Mouse (Mus musculus): Measurements from ENCODE around the gene B230307C23Rik.
"Not testable (repeated sequence)": the region's sequence is repeated elsewhere in the genome, so short reads cannot be mapped to it uniquely, and the experiment has no call there.

Gene B230307C23Rik

GRCm38 (mm10) chr16:97996616-97997382, at the start of gene B230307C23Rik:
B230307C23Rik (plus strand) TSS chr16:97997315.
- DNase-seq (ENCODE audit: low read depth, low spot score) = peak; percentile 67

DNA sequence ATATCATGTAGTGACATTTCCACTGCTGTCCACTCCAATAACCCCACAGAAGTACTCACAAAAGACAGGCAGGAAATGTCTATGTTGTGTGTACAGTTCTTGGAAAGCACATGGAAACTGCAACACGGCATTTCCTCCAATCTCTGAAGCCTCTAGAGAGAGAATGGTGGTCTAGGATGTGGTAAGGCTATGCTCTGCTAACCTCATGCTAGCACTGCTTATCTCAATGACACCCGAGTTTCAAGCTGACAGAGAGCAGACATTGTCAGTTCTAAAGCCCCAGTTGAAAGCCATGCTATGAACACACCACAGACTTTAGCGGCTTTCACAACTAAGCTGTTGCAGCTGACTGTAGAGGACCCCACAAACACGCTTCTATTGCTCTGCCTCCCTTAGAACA, 48.3 kb upstream of the B230307C23Rik start:
- no peak for DNase-seq (ENCODE audit: low read depth, low spot score)

DNA sequence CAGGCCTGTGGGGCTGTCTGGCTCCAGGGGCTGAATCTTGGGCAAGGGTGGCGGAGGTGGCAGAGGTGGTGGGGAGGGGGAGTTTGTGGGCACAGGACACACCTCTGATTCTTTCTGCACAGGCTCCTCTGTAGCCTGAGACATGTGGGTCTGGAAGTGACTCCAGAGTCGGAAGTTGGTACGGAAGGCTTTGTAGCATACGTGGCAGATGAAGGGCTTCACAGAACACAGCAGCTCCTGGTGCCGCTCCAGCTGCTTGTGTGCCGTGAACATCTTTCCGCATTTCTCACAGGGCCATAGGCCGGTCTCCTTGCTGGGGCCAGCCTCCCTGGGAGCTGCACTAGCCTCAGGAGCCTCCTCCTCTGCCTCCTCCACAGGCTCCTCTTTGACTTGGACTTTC, 47.1 kb upstream of the B230307C23Rik start:
- DNase-seq (ENCODE audit: low read depth, low spot score) = no peak

- no peak for DNase-seq (ENCODE audit: low read depth, low spot score)
Measured at GRCm38 (mm10) chr16:97952371-97952770, 44.7 kb upstream of the B230307C23Rik start.

DNA sequence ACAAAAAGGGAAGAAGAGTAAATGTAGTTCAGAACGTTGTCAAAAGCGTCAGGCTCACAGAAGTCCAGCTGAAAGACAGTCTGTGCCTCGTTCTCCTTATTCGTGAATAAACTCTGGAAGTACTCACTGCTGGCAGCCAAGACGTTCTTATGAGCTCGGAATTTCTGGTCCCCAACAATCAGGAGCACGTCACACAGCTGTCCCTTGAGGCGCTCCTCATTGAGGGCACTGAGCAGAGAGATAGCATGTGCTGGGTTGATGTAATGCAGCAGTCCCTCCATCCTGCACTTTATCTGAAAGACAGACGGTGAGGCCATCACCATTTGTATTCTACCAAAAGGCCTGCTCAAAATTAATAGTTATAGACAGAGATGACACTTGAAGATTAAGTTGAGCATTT, 44.3 kb upstream of the B230307C23Rik start:
- DNase-seq (ENCODE audit: low read depth, low spot score) = no peak

DNA sequence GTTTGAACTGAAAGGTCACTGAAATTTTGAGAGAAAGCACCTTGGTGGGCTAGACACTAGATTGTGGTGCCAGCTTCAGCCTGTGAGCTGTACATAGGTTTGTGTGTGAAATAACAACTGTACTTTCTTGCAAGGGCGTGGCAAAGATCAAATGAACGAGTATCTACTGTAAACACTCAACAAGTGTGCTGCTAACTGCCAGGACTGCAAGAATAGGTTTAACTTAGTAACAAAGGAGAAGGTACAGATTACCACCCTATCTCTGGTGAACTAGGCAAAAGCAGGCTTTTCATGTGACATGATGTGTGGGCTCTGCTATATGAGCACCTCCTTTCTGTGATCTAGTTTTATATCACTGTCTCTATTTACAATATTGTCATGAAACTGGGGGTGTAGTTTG, 43.8 kb upstream of the B230307C23Rik start:
- no peak for DNase-seq (ENCODE audit: low read depth, low spot score)

- no peak for DNase-seq (ENCODE audit: low read depth, low spot score)
Measured at GRCm38 (mm10) chr16:97956011-97956410, 41.1 kb upstream of the B230307C23Rik start.

- no peak for DNase-seq (ENCODE audit: low read depth, low spot score)
Measured at GRCm38 (mm10) chr16:97957626-97958025, 39.5 kb upstream of the B230307C23Rik start.

- no peak for DNase-seq (ENCODE audit: low read depth, low spot score)
Measured at GRCm38 (mm10) chr16:97958401-97958973, 38.6 kb upstream of the B230307C23Rik start.

GRCm38 (mm10) chr16:97960348-97960747, 36.8 kb upstream of the B230307C23Rik start:
- DNase-seq (ENCODE audit: low read depth, low spot score) = no peak

DNA sequence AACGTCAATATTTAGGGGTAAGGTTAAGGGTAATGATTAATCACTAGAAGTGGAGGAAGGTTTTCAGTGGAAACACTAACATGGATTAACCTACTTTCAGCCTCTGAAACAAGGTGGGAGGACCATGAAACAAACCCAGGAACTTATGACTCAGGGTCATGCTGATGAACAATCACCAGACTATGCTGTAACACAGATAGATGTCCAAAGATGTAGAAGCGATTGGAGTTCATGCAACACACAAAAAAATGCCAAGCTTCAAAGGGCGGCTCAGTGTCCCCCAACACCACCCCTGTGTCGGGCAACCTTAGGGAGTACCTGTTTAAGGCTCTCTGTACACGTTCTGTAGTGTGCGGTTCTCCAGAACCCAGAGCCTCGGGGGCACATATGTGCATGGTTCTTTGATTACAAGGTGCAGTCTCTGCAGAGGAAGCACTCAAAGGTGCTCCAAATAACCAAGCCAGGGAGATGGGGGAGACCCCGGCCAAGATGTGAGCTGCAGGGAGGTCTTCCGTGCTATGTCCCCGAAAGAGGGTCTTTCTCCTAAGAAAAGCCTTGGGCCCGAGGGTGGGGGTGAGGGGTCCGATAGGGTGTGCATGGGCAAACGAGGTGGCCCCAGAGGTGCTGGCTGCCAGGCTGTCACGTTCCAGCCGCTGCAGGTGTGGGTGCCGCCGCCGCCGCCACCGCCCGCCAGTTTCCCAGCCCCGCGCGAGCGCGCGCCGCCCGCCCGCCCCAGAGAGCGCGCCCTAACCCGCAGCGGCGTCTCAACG, 35.5 kb upstream of the B230307C23Rik start:
- DNase-seq (ENCODE audit: low read depth, low spot score) = no peak

GRCm38 (mm10) chr16:97962151-97962948, 34.8 kb upstream of the B230307C23Rik start, which contains the start of the genes C2cd2 and Zbtb21:
C2cd2 (minus strand) TSS chr16:97962598.
Zbtb21 (minus strand) TSS chr16:97962622.
- peak; percentile 95 for DNase-seq (ENCODE audit: low read depth, low spot score)

DNA sequence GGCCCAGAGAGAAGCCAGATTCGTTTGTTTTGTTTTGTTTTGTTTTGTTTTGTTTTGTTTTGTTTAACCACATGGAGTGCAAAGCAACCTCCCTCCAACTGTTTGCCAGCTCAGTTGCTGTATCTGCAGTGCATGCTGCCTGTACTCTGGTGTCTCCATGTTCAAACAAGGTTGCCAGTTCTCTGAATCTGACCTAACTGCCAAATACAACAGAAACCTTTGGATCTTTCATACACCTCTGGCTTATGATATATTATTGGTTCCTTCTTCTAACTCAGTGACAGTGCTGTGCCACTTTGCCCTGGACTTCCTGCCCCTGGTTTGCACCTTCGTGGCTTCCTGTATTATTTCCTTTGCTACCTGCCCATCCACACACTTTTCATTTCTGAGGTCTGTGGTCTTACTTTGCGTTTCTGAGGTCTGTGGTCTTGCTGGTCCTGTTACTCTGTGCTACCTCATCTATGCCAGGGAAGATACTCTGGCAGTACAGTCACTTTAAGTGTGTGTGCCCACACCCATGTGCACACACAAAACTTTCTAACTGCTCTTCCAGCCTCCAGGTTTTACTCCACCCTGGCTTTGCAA, 33.1 kb upstream of the B230307C23Rik start:
- no peak for DNase-seq (ENCODE audit: low read depth, low spot score)

DNA sequence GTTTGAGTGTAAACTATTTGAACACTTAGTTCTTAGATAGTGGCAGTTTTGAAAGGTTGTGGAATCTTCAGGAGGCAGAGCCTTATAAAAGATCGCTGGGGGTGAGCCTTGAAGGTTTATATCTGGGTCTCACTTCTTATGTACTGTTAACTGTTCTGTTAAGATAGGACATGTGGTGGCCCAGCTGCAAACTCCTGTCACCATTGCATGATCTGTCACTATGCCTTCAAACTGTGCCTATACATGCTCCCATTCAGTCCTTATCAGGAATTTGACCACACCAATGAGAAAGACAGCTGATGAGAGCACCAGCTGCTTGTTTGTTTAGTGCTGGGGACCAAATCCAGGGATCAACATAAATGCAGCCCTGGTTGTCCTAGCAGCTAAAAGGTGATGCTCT, 19.8 kb upstream of the B230307C23Rik start:
- no peak for DNase-seq (ENCODE audit: low read depth, low spot score)

GRCm38 (mm10) chr16:97977722-97978121, 19.4 kb upstream of the B230307C23Rik start:
- no peak for DNase-seq (ENCODE audit: low read depth, low spot score)

DNA sequence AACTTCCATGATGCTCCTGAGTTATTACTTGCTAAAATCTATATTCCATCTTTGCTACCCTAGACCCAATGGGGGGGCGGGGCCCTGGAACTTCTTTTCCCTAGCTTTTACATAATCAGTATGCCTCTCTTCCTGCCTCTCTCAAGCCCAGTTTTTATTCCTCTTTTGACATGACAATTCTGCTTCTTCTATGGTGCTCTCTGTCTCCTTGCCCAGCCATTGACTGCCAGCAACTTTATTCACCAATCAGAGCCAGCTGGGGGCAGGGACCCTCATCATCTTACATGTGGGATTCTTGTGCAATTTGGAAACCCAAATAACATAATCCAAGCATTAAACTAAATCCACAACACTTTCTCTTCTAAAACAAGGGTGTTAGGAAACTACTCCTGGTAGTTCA, 15.8 kb upstream of the B230307C23Rik start:
- no peak for DNase-seq (ENCODE audit: low read depth, low spot score)

- DNase-seq (ENCODE audit: low read depth, low spot score) = no peak
Measured at GRCm38 (mm10) chr16:97984589-97984988, 12.5 kb upstream of the B230307C23Rik start.

- DNase-seq (ENCODE audit: low read depth, low spot score) = no peak
Measured at GRCm38 (mm10) chr16:97991517-97991916, 5.6 kb upstream of the B230307C23Rik start.

DNA sequence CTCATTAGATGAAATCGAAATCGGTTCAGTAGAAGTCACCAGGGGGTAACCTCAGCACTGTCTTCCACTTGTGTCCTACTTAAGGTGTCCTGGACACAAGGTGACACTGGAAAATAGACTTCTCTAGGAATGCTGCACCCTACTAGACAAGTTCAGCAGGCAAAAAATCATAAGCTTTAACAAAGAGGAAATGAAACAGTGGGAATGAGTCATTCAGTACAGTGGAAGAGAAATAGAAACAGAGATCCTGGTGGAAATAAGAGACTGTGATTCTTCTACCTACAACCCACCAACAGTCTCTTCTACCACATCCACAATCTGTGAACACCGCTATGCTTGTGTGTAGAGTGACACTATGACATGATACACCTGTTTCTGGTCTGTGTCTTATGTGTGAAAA, 4.6 kb upstream of the B230307C23Rik start:
- not testable (repeated sequence) for DNase-seq (ENCODE audit: low read depth, low spot score)

GRCm38 (mm10) chr16:97995849-97996615, 1.1 kb upstream of the B230307C23Rik start:
- DNase-seq (ENCODE audit: low read depth, low spot score) = no peak
